Mouse (Mus musculus) midbrain, postnatal 0 days (tissue): ENCODE measurements around the gene Olfr1387. TPM values are rescaled to one million over a fixed set of nuclear protein-coding genes. Genes with fewer than 3 reads are reported as not detected.
A peak's percentile ranks its signal among the peaks of the same experiment; 100 is the strongest.

Experiments used
- ATAC-seq: fragments of 200-750 bp; cut with Nextera tagmentation; 2 replicates; pipeline ENCODE4 v1.8.0; 2017; ENCODE audit warnings: moderate number of reproducible peaks, mild to moderate bottlenecking, moderate TSS enrichment, moderate library complexity; ENCODE audit not compliant: low FRiP score
- DNase-seq: peaks from one replicate; pipeline ENCODE4 v3.0.0-alpha.2; 2015; ENCODE audit warnings: low spot score
- H3K27ac ChIP-seq: fragments of 300-500 bp; sonication (generic); 2 replicates; pipeline ENCODE4 v1.5.1; 2014; ENCODE audit warnings: low read depth, mild to moderate bottlenecking, low read length, mixed read lengths
- H3K27me3 ChIP-seq: fragments of 300-500 bp; sonication (generic); 2 replicates; pipeline ENCODE4 v1.6.1; 2014; ENCODE audit warnings: low read length, control low read depth, mixed read lengths; ENCODE audit not compliant: insufficient read depth
- H3K36me3 ChIP-seq: fragments of 300-500 bp; sonication (generic); 2 replicates; pipeline ENCODE4 v1.6.1; 2014; ENCODE audit warnings: low read length, control low read depth, mixed read lengths; ENCODE audit not compliant: insufficient read depth
- H3K4me1 ChIP-seq: fragments of 300-500 bp; sonication (generic); 2 replicates; pipeline ENCODE4 v1.6.1; 2014; ENCODE audit warnings: mild to moderate bottlenecking, control low read depth, antibody characterized with exemption, low read length, mixed read lengths; ENCODE audit not compliant: insufficient read depth
- H3K4me2 ChIP-seq: fragments of 300-500 bp; sonication (generic); 2 replicates; pipeline ENCODE4 v1.6.1; 2014; ENCODE audit warnings: low read depth, mild to moderate bottlenecking, low read length, mixed read lengths; ENCODE audit not compliant: poor library complexity, severe bottlenecking
- H3K4me3 ChIP-seq: fragments of 300-500 bp; sonication (generic); 2 replicates; pipeline ENCODE4 v1.5.1; 2014; ENCODE audit warnings: low read depth, mild to moderate bottlenecking, low read length, moderate library complexity
- H3K9ac ChIP-seq: fragments of 300-500 bp; sonication (generic); replicated peaks from 2 replicates; pipeline ENCODE4 v1.6.1; 2014; ENCODE audit warnings: mild to moderate bottlenecking, low read length, moderate library complexity, mixed read lengths; ENCODE audit not compliant: poor library complexity, severe bottlenecking
- H3K9me3 ChIP-seq: fragments of 300-500 bp; sonication (generic); 2 replicates; pipeline ENCODE4 v1.6.1; 2016; ENCODE audit warnings: low read length, control low read depth
- CTCF ChIP-seq: IDR thresholded peaks from 2 replicates; pipeline ENCODE4 v1.5.1; 2016; ENCODE audit warnings: antibody characterized with exemption, mild to moderate bottlenecking
- WGBS: fragments of 180-500 bp; shearing (Covaris S2); extraction: QIAGEN DNeasy Blood & Tissue Kit; methylation state at CpG from one replicate; pipeline ENCODE4 v1.1.7; 2014; 5-methylcytosine and 5-hydroxymethylcytosine counted together
- polyA plus RNA-seq: library from polyadenylated mRNA; unstranded; fragments of >200 nt; fragmentation: Nextera tagmentation; extraction: Ambion mirVana; gene quantifications from 2 replicates; pipeline ENCODE4 v1.2.1, GENCODE M21; 2015
- total RNA-seq: library from RNA; depleted of rRNA; stranded (reverse); fragments of >200 nt; gene quantifications from 2 replicates; pipeline ENCODE4 v1.2.3, GENCODE M21; 2014; rRNA removed

The Olfr1387 gene
- total RNA-seq = not detected in 2 replicates
- not detected in 2 replicates for polyA plus RNA-seq

DNA sequence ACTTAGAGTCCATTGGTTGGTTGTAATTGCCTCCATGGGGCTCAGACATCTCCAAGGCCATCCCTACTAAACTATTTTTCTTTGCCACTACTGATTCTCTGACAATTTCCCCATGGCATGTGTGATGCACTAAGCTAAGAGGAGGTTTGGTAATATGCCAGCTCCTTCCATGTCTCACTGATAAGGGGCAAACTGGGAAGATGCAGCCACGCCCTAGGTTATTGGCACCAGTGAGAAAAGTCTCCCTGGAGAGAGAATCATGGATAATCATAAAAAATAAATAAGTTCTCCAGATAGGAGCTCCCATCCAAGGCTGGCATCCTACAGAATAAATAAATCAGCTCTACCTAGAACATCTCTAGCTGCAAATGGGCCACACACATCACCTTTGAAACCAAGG is at the start of gene Olfr1387:
TSS of gene Olfr1387 (plus strand) at position 301 of the 400 bp plus-strand sequence.
- Histone ChIP-seq H3K9me3 (no peaks in the 10 kb centered on the region), H3K4me1 (no peaks in the 10 kb centered on the region), H3K9ac (no peak within 1 kb of the TSS), H3K27me3 (no peaks in the 10 kb centered on the region), H3K36me3 (no peaks in the 10 kb centered on the region), H3K4me3 (no peak within 1 kb of the TSS), H3K4me2 (no peak within 1 kb of the TSS), H3K27ac (no peak within 1 kb of the TSS)
- DNase-seq (no peak), ATAC-seq (no peak)
- 82% methylated on average over 1 of the region's 1 CpGs for WGBS
- no peak for TF ChIP-seq CTCF

DNA sequence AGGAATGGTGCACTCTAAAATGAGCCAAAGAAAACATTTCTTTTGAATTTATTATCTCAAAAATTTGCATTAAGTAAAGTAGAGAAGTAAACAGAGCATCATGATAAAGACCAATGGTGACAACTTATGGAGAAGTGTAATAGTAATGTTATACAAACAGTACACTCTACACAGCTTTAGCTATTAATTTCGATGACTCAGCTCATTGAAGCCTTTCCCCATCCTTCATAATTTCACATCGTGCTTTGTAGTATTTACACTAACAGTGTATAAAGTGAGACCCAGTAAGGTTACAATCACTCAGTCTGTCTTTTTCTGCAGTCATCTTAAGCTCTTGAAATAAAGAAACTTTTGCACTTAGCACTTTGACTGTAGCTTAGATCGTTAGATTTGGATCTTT is 48.4 kb upstream of the Olfr1387 start:
- Histone ChIP-seq H3K4me3 (no peak overlapping the region), H3K36me3 (no peaks in the 10 kb centered on the region), H3K4me1 (no peaks in the 10 kb centered on the region), H3K27ac (no peak overlapping the region), H3K9me3 (no peaks in the 10 kb centered on the region), H3K4me2 (no peak overlapping the region), H3K27me3 (no peaks in the 10 kb centered on the region), H3K9ac (no peak overlapping the region)
- ATAC-seq (no peak), DNase-seq (no peak)
- TF ChIP-seq CTCF = no peak
- 72% methylated on average over 3 of the region's 3 CpGs for WGBS

DNA sequence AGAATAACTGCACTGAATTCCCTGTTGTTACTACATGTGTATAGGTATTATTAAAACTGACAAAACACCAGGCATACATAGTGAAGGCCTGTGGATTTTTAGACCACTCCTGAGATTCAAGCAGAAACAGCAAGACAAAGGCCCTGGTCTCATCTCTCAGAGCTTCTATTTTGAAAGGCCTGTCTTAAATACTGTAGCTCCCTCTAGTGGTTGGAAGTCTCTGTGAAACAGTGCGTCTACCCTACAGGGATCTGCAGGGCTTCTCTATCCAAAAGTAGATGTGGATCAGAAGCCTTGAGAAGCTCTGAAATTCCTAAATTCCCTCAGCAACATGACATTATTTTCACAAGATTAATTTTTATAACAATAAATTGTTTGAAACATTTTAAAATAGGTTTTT is 44.6 kb upstream of the Olfr1387 start:
- Histone ChIP-seq H3K36me3 (no peaks in the 10 kb centered on the region), H3K27ac (no peak overlapping the region), H3K4me2 (no peak overlapping the region), H3K9me3 (no peaks in the 10 kb centered on the region), H3K4me3 (no peak overlapping the region), H3K4me1 (no peaks in the 10 kb centered on the region), H3K9ac (no peak overlapping the region), H3K27me3 (no peaks in the 10 kb centered on the region)
- 25% methylated on average over 1 of the region's 1 CpGs for WGBS
- ATAC-seq (no peak), DNase-seq (peak; percentile 36)
- peak; percentile 41; the same call in 1 of the 2 replicates for TF ChIP-seq CTCF

DNA sequence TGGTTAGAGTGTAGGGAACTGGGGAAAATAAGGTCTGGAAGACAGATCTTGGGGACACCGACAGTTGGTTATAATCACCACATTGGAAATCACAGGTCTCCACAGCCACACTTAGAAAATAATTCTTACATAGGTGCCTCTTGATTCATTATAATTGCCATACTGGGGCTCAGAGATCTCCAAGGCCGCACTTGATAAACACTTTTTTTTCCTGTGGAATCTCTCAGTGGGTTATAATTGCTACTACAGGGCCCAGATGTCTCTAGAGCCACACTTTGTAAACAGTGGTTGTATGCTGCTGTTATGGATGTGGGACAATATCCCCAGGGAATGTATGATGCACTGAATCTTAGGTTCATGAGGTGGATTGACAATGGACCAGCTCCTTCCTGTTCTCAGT is 32.4 kb upstream of the Olfr1387 start, which contains the start of gene Olfr1389:
TSS of gene Olfr1389 (plus strand) at position 301 of the 400 bp plus-strand sequence.
- no peaks in the 10 kb centered on the region for H3K4me1 ChIP-seq
- H3K9ac ChIP-seq = no peak within 1 kb of the TSS
- H3K9me3 ChIP-seq = no peaks in the 10 kb centered on the region
- no peak for TF ChIP-seq CTCF
- WGBS = 90% methylated on average over 2 of the region's 2 CpGs
- no peak within 1 kb of the TSS for H3K4me3 ChIP-seq
- ATAC-seq (no peak), DNase-seq (no peak)
- H3K4me2 ChIP-seq = no peak within 1 kb of the TSS
- no peak within 1 kb of the TSS for H3K27ac ChIP-seq
- H3K36me3 ChIP-seq = no peaks in the 10 kb centered on the region
- H3K27me3 ChIP-seq = no peaks in the 10 kb centered on the region

DNA sequence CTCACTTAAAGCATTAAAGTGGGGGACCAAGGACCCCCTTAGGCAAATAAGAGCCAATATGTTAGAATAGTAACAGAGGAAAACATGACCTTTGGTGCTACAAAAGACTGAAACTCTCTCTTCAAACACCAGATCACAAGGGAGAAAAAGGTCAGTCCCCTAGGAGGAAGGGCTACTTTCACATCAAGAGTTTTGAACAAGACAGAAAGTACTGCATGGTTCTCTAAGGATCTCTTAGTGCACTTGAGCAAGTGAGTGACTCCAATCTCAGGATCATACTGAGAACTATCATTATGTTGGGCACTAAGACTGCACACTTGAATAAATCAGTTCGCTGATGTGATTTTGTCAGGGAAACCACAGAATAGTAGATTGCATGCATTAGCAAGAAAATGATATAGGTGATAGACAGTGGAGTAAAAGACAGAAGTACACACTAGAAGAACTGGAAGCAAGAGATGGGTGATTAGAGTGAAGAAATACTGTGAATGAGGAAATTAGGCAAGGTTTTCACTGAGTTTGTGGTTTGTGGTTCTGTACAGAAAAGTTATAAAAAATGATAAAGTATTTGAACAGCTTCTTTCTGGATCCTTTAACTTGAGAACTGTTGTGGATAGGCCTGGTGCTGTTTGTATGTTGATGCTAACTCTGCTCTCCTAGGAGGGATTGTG is 29.8 kb upstream of the Olfr1387 start:
- DNase-seq (no peak), ATAC-seq (no peak)
- Histone ChIP-seq H3K36me3 (no peaks in the 10 kb centered on the region), H3K27ac (no peak overlapping the region), H3K9me3 (no peaks in the 10 kb centered on the region), H3K4me3 (no peak overlapping the region), H3K4me1 (no peaks in the 10 kb centered on the region), H3K4me2 (no peak overlapping the region), H3K9ac (no peak overlapping the region), H3K27me3 (no peaks in the 10 kb centered on the region)
- WGBS = 93% methylated on average over 1 of the region's 1 CpGs
- TF ChIP-seq CTCF = no peak

- 87% methylated on average over 2 of the region's 2 CpGs for WGBS
Observed at GRCm38 (mm10) chr11:49429641-49430040, 25.5 kb upstream of the Olfr1387 start.

More at GRCm38 (mm10) chr11:49429641-49430040, 25.5 kb upstream of the Olfr1387 start:
- H3K4me3 ChIP-seq = no peak overlapping the region
- ATAC-seq (no peak), DNase-seq (peak; percentile 27)
- TF ChIP-seq CTCF = no peak
- no peaks in the 10 kb centered on the region for H3K36me3 ChIP-seq
- no peak overlapping the region for H3K27ac ChIP-seq
- no peak overlapping the region for H3K9ac ChIP-seq
- H3K4me2 ChIP-seq = no peak overlapping the region
- no peaks in the 10 kb centered on the region for H3K27me3 ChIP-seq
- no peaks in the 10 kb centered on the region for H3K4me1 ChIP-seq
- H3K9me3 ChIP-seq = no peaks in the 10 kb centered on the region
